Mouse (Mus musculus) spleen, adult 2 months (tissue): ENCODE data around the gene Rnf111. TPM values are rescaled to one million over a fixed set of nuclear protein-coding genes. Genes with fewer than 3 reads are reported as not detected.

Experiments
- DNase-seq, 2 experiments: peaks; one replicate each; pipeline versions ENCODE4 v3.0.0 to v3.0.0-alpha.2; 2012 to 2021; ENCODE audit warnings: low spot score in 2 of 2, low read depth in 1 of 2
- H3K27ac ChIP-seq: fragments of 200-500 bp; 2 replicates; pipeline ENCODE4 v1.5.1; 2012; ENCODE audit warnings: low read length, inconsistent platforms; ENCODE audit not compliant: insufficient read depth
- H3K27me3 ChIP-seq: fragments of 200-500 bp; 2 replicates; pipeline ENCODE4 v1.6.1; 2012; ENCODE audit warnings: mild to moderate bottlenecking, moderate library complexity, low read length, inconsistent platforms; ENCODE audit not compliant: control insufficient read depth, insufficient read depth
- H3K36me3 ChIP-seq: fragments of 200-500 bp; 2 replicates; pipeline ENCODE4 v1.6.1; 2012; ENCODE audit warnings: mild to moderate bottlenecking, low read length, inconsistent platforms; ENCODE audit not compliant: control insufficient read depth, insufficient read depth
- H3K4me1 ChIP-seq: fragments of 200-500 bp; 2 replicates; pipeline ENCODE4 v1.6.1; 2011; ENCODE audit warnings: inconsistent platforms; ENCODE audit not compliant: control insufficient read depth, insufficient read depth, insufficient read length
- H3K4me3 ChIP-seq: fragments of 200-500 bp; 2 replicates; pipeline ENCODE4 v1.5.1; 2011; ENCODE audit warnings: mild to moderate bottlenecking, inconsistent platforms; ENCODE audit not compliant: insufficient read depth, insufficient read length; ENCODE audit errors: extremely low read depth
- CTCF ChIP-seq: fragments of 200-500 bp; IDR thresholded peaks from 2 replicates; pipeline ENCODE4 v1.5.1; 2011; ENCODE audit warnings: mild to moderate bottlenecking, inconsistent platforms; ENCODE audit not compliant: insufficient read depth, insufficient read length, insufficient replicate concordance; ENCODE audit errors: extremely low read depth
- POLR2A ChIP-seq: fragments of 200-500 bp; IDR thresholded peaks from 2 replicates; pipeline ENCODE4 v1.6.1; 2011; ENCODE audit warnings: low read depth, low read length, inconsistent platforms
- WGBS: fragments of 180-500 bp; shearing (Covaris S2); methylation state at CpG from one replicate; pipeline ENCODE4 v1.1.7; 2018; 5-methylcytosine and 5-hydroxymethylcytosine counted together
- polyA plus RNA-seq: library from polyadenylated mRNA; depleted of rRNA; stranded (reverse); fragments of >200 nt; gene quantifications from 2 replicates; pipeline ENCODE4 v1.2.3, GENCODE M21; 2012

Rnf111 gene
- polyA plus RNA-seq, 1 experiment: 58.5 TPM

DNA sequence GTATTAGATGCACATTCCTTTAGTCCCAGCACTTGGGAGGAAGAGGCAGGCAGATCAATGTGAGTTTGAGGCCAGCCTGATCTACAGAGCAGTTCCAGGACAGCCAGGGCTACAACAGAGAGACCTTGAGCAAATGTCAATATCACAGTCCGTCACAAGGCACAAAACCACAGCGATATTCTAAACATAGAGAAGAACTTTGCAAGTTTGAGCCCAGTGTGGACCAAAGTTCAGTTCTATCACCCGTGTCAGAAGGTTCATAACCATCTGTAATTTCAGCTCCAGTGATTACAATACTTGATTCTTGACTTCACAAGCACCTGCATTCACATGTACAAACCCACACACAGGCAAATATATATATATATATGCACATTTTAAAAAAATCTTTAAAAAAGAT, 17.1 kb upstream of the Rnf111 start:
- WGBS: 52% methylated on average over 3 of the region's 3 CpGs
- Histone ChIP-seq H3K27ac (no peak overlapping the region), H3K4me3 (no peak overlapping the region), H3K27me3 (no peaks in the 10 kb centered on the region), H3K36me3 (no peaks in the 10 kb centered on the region), H3K4me1 (no peaks in the 10 kb centered on the region)
- DNase-seq: no peak
- TF ChIP-seq CTCF (no peak), POLR2A (no peak)

DNA sequence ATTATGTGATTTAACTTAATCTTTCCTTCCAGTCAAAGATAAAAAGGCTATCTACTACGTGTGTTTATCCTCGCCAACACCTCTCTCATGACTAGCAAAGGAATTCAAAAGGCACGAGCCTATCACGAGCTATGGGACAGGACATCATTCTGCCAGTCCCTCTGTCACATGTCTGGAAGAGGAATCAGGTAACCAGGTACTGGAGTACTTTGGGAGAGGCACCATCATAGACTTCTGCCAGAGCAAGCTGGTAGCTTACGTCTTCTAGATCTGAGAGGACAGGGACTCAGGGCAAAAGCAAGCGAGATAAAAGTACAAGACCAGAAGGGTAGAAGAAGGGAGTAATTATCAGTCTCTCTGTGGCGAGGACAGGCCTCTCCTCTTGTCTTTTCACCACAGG, 8.2 kb upstream of the Rnf111 start:
- no peaks in the 10 kb centered on the region for H3K36me3 ChIP-seq
- WGBS: 90% methylated on average over 7 of the region's 7 CpGs
- TF ChIP-seq POLR2A: no peak
- TF ChIP-seq CTCF: no peak

DNA sequence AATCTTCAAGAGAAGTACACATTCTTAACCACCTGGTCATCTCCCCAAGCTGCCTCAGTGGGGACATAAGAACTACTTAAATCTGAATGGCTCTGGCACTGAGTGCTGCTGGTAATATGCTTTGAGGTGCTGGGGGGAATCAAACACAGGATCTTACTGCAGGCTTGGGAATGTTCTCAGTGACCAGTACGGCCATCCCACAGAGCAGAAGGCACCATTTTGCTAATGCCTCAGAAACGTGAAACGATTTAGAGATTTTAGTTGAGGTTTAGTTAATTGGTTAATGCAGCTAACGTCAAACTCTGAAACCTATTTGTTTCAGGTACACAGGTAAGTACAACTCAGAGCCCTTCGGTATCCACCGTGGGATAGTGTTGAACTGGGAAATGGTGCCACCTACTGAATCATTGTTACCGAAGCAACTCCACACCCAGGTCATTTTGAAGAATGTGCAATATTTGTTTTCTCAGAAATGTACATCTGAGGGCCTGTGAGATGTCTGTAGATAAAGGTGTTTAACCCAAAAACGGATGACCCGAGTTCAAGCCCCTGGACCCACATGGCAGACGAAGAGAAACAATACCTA, 7.6 kb upstream of the Rnf111 start:
- Histone ChIP-seq H3K27ac (no peak overlapping the region), H3K36me3 (no peaks in the 10 kb centered on the region), H3K4me1 (peaks cover 7% of the 10 kb centered on the region), H3K27me3 (no peaks in the 10 kb centered on the region), H3K4me3 (no peak overlapping the region)
- DNase-seq: peak in 1 of 2 experiments; percentile 7
- WGBS: 59% methylated on average over 10 of the region's 10 CpGs
- TF ChIP-seq POLR2A (no peak), CTCF (peak; percentile 22; the same call in 1 of the 2 replicates)

More for the DNA sequence above, 8.2 kb upstream of the Rnf111 start:
- Histone ChIP-seq H3K4me1 (peaks cover 2% of the 10 kb centered on the region; the same call in 1 of the 2 replicates), H3K27ac (no peak overlapping the region), H3K4me3 (no peak overlapping the region), H3K27me3 (no peaks in the 10 kb centered on the region)
- no peak for DNase-seq

DNA sequence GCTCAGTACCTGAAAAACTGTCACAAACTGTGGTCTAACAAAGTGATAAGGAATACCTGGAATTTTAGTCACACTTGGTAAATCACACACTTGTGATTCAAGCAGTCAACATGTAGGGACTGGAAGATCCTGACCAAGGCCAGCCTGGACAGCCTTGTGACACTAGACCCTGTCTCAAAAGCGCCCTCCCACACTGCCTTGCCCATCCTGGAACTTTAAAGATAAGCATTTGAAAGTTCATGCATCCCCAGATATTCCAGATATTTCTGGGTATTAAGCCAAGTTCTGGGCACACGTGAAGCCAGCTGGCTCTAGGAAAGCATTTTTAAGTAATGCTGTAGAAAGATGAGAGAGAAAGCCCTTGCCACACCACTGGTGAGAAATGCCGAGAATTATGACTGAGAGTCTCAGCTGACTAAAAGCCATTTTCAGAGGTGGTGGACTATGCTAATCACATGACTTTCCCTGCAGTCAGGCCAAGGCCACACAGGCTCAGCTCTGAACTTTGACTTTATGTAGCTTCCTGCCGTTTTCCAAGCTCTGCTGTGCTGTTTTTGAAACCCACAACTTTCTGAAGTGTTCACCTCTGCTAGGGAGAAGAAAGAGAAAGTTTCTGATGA, 6.5 kb upstream of the Rnf111 start:
- TF ChIP-seq POLR2A (no peak), CTCF (no peak)
- DNase-seq: no peak
- Histone ChIP-seq H3K36me3 (no peaks in the 10 kb centered on the region), H3K4me1 (peaks cover 7% of the 10 kb centered on the region), H3K4me3 (no peak overlapping the region), H3K27ac (no peak overlapping the region), H3K27me3 (no peaks in the 10 kb centered on the region)
- 81% methylated on average over 4 of the region's 4 CpGs for WGBS

DNA sequence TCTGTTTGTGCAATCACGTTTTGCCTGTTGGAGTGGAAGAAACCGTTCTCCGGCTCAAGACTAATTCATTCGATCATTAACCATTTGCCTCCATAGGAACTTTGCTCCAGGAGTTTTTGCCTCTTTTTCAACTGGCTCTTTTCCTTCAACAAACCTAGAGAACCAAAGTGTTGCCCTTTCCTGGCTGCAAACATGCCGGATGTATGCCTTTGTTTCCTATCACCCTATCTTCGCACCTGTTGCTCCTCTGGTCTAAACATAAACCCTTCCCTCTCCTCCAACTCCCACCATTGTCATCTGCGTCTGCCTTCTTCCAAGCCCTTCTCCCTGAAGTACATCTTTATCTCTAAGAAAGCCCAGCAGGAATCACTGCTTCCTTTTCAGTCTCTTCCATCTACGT, 3.3 kb upstream of the Rnf111 start:
- TF ChIP-seq CTCF (no peak), POLR2A (no peak)
- DNase-seq: no peak
- H3K27me3 ChIP-seq: no peaks in the 10 kb centered on the region
- H3K36me3 ChIP-seq: 0 out of 2 replicates have a peak, but pooled peaks cover 2% of the 10 kb centered on the region
- H3K4me3 ChIP-seq: no peak overlapping the region
- H3K4me1 ChIP-seq: peaks cover 12% of the 10 kb centered on the region
- 84% methylated on average over 8 of the region's 8 CpGs for WGBS
- H3K27ac ChIP-seq: no peak overlapping the region; the same call in 1 of the 2 replicates

DNA sequence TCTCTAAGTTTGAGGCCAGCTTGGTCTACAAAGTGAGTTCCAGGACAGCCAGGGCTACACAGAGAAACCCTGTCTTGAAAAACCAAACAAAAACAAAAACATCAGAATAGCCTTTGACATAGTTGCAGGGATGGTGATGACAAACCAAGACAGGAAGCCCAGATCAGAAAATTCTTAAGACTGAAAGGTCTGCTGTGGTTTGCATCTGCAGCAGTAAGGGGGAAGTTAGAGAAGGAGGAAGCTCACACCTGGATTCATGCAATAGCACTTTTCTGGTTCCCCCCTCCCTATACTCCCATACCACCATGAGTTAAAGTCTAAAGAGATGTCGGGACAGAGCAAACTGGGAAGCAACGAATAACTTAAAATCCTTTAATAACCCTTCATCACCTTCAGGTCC, 2.7 kb upstream of the Rnf111 start:
- Histone ChIP-seq H3K27ac (peak overlapping the region; percentile 66), H3K27me3 (no peaks in the 10 kb centered on the region), H3K36me3 (0 out of 2 replicates have a peak, but pooled peaks cover 2% of the 10 kb centered on the region), H3K4me3 (no peak overlapping the region), H3K4me1 (peaks cover 12% of the 10 kb centered on the region)
- TF ChIP-seq CTCF (no peak), POLR2A (no peak)
- DNase-seq: peak in 1 of 2 experiments; percentile 9
- WGBS: 18% methylated on average over 2 of the region's 2 CpGs
